Mouse (Mus musculus) megakaryocyte, adult 5-6 weeks (primary cell): Measurements from ENCODE around the gene 9930022D16Rik. TPM values are rescaled to one million over a fixed set of nuclear protein-coding genes. Genes with fewer than 3 reads are reported as not detected.

ENCODE experiments used
- ATAC-seq: 2 replicates; pipeline ENCODE4 v1.8.0; 2016; ENCODE audit warnings: mild to moderate bottlenecking, inconsistent platforms; ENCODE audit not compliant: poor library complexity, severe bottlenecking
- total RNA-seq, 2 experiments: library from RNA; stranded (forward) in 1 of 2; stranded (reverse) in 1 of 2; fragments of 153-499, 151-499 nt in 1 of 2; fragments of 221-1000, 200-1000 nt in 1 of 2; gene quantifications; 2 replicates each; pipeline versions ENCODE4 v1.2.3 to v1.2.4; 2015 to 2017

9930022D16Rik gene
- total RNA-seq, 2 experiments from 2014 or later, result not detected

DNA sequence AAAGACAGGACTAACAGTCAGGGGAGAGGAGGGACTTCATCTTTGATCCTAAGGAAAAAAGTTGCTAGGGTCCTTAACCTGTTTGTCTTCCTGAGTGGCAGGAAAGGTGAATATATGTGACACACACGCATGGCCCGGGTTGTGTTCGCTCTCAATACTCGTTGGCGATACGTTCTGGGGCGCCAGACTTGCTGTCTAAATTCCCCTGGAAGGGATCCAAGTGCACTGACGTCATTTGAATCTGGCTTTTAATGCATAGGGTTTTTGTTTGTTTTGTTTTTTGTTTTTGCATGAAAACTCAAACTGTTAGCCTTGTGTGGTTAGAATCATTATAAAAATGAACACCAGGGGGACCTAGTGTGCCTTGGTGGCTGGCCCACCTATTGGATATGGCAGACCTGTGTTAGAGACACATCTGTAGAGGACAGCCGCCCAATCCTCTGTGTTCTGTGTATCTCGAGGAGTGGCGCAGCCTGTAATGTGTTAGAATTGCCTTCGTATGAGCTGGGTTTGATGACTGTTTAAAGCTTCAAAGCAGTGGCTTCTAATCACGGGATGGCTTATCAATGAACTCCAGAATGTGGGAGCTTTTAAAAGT is 31.8 kb downstream of the 9930022D16Rik start:
- peak; percentile 79 for ATAC-seq

DNA sequence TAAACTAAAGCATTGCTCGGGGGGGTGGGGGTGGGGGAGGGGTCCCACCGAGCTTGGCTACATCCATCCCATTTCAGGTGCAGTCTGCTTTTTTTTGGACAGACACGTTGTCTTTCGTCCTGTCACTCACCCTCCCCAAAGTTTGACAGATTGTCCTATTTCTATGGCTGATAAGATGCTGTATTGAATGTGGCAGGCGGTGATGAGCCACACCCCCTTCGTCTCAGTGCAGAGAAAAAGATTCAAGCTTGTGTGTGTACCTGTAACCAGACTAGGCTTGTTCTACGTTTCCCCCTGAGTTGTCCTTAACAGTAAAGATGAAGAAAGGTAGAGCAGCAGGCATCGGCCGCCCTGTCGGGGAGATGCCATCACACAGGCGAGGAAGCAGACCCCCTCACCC is 37.5 kb downstream of the 9930022D16Rik start:
- no peak for ATAC-seq

DNA sequence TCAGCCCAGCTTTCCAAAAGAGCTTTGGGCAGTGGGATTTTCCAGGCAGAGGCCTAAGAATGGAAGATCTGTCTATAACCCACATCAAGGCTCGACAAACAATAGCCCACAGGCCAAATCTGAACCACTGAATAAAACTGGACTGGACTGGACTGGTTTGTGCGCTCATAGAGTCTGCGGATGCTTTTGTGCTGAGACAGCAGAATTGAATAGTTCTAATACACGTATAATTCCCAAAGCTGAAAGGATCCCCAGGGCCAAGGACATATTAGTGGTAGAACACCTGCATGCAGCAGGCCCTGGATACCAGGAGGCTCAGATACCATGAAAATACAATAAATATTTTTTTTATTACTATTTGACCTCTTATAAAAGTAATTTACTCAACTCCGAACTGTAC is 42.5 kb downstream of the 9930022D16Rik start:
- ATAC-seq, result no peak

DNA sequence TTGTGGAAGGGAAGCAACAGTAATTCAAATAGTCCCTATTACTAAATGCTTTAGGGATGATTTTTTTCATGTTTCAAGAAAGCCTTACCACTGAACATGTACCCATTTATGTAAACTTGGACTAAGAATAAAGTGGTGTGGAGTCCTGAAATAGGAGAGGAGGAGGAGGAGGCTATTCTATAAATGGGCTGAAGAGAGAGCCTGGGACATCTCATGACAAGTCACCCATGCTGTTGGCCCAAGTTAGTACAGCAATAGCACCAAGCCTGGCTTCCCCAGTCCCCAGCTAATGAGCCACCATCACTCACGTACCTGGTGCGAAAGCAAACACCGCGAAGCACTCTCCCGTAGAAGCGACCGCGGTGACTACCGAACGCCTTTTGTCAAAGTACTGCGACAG is 44.4 kb downstream of the 9930022D16Rik start:
- no peak for ATAC-seq

DNA sequence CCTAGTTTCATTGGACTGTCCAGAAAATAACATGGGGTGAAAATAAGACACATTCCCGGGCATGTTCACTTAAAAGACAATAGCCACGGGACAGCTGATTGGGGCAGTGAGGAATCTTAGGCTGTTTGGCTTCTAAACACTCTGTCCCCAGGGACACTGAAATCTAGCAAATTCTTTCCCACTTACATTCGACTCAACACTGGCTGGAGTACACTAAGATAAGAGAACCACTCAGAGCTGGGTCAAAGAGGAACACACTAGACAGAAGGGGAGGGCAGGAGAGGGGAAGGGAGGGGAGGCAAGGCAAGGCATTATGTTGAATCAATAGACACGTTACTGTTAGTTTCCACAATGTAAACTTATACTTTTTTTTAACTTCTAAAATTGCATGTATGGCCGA is 46.9 kb downstream of the 9930022D16Rik start:
- no peak for ATAC-seq

DNA sequence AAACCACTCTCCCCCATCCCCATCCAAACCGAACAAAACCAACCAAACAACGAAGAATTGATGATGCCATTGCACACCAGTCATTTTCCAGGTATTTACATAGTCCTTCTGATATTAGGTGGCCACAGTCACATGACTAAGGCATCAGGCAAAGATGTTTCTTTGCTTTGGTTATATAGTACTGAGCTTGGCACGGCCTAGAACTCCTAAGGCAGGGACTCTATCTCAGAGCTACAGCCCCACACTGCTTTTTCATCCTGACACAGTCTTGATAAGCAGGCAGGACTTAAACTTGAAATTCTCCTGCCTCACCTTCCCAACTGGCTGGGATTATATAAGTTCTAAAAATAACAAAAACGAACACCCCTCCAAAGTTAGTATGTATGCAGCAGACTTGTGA is 51.4 kb downstream of the 9930022D16Rik start:
- no peak for ATAC-seq

DNA sequence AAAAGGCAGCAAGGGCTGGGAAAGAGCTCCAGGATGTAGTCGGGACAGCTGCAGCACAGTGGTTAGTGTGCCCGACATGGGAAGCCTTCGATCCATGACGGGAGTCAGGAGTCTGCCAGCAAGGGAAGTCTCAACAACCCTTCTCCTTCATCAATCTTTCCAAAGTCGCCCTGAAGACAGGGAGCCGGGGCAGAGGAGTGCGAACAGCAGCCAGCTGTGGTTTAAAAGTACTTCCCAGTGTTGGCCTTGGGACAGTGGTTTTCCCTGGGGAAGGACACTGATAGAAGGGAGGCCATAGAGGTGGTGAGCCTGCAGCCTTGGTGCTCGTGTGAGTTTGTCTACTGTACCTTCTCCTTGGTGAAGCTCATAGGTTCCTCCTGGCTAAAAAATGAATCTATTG is 53.3 kb downstream of the 9930022D16Rik start:
- ATAC-seq, result no peak

DNA sequence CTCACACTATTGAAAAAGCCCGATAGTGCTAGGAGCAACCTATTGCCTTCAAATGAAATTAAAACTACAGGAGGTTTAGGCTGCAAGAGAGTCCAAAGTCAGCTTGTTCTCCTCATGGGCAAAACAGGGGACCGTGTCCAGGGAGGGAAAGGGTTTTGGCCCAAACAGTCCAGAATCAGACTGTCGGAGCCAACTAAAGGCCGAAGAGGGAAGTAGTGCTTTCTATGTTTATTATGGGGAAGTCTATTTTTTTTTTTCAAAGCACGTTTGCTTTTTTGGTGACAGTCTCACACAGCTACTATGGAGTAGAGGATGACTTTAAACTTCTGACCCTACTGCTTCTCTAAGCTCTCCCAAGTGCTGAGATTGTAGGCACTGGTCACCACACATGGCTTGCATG is 54.4 kb downstream of the 9930022D16Rik start:
- peak; percentile 23 for ATAC-seq

Other genes starting within 250 kb of the 9930022D16Rik start
- 0.09 TPM in 1 of 2 replicates, not detected in the other for gene Rgs9, start 115.8 kb upstream of the 9930022D16Rik start, total RNA-seq (2015)
- gene Rgs9, start 115.8 kb upstream of the 9930022D16Rik start, total RNA-seq (2017), result not detected in 2 replicates
- 59.5 and 61.2 TPM in 2 replicates for gene Gna13, start 51.1 kb upstream of the 9930022D16Rik start, total RNA-seq (2015)
- gene Gna13, start 51.1 kb upstream of the 9930022D16Rik start, total RNA-seq (2017), result 54.2 and 57.3 TPM in 2 replicates
- 19.2 and 26.5 TPM in 2 replicates for gene Amz2, start 12.0 kb downstream of the 9930022D16Rik start, total RNA-seq (2015)
- 51.3 and 51.7 TPM in 2 replicates for gene Amz2, start 12.0 kb downstream of the 9930022D16Rik start, total RNA-seq (2017)
- gene Arsg, start 59.5 kb downstream of the 9930022D16Rik start, total RNA-seq (2015), result 4.9 and 6.2 TPM in 2 replicates
- 6.2 and 7.5 TPM in 2 replicates for gene Arsg, start 59.5 kb downstream of the 9930022D16Rik start, total RNA-seq (2017)
- 27.4 and 27.6 TPM in 2 replicates for gene Slc16a6, start 59.7 kb downstream of the 9930022D16Rik start, total RNA-seq (2015)
- gene Slc16a6, start 59.7 kb downstream of the 9930022D16Rik start, total RNA-seq (2017), result 10.5 and 14.7 TPM in 2 replicates
- 13.8 and 14.2 TPM in 2 replicates for gene Wipi1, start 198.1 kb downstream of the 9930022D16Rik start, total RNA-seq (2015)
- 7.6 and 10.0 TPM in 2 replicates for gene Wipi1, start 198.1 kb downstream of the 9930022D16Rik start, total RNA-seq (2017)
- 96.1 and 98.1 TPM in 2 replicates for gene Prkar1a, start 235.5 kb downstream of the 9930022D16Rik start, total RNA-seq (2015)
- gene Prkar1a, start 235.5 kb downstream of the 9930022D16Rik start, total RNA-seq (2017), result 62.7 and 77.9 TPM in 2 replicates